Mouse (Mus musculus): ENCODE measurements around the gene Sdk1. TPM values are rescaled to one million over a fixed set of nuclear protein-coding genes. Genes with fewer than 3 reads are reported as not detected.

Sdk1 gene
- polyA plus RNA-seq, 1 experiment from 2014 or later: 0.76 TPM

DNA sequence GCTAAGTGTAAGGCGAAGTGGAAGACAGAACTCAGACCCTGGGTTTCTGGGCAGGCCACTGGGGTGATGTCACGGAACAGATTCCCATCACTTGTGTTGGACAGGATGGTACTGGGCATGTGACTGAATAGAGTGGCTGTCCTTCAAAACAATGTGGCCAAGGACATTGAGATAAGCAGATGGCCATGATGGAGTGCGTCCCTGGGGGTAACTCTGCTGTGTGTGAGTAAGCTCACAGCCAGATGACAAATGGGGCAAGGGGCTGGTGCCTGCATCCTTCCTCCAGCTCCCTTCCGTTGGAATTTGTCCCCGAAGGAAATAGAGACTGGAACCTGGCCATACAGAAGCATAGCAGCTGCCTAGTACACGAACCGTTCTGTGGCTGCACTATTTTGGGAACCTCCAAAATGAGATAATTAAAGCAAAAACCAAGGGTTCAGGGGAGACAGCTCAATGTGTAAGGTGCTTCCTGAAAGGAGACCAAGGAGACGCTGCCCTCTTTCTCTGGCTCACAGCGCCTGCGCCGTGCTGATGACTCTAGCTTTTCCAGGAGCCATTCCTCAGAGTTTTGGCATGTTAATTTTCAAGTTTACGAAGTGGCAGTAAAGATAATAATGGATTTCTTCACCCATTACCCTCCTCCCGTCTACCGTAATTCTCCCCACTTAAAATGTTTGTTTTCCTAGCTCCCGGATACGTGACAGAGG is 661.4 kb downstream of the Sdk1 start:
- Histone ChIP-seq H3K27ac (no peak overlapping the region), H3K27me3 (ENCODE audit: low read depth, poor library complexity, severe bottlenecking) (no peaks in the 10 kb centered on the region), H3K4me1 (peaks cover 3% of the 10 kb centered on the region; the same call in 1 of the 2 replicates), H3K9me3 (replicated peaks) (no peaks in the 10 kb centered on the region), H3K36me3 (no peaks in the 10 kb centered on the region), H3K4me3 (no peak overlapping the region)
- WGBS: 76% methylated on average over 16 of the region's 16 CpGs
- no peak for DNase-seq (ENCODE audit: low spot score)

DNA sequence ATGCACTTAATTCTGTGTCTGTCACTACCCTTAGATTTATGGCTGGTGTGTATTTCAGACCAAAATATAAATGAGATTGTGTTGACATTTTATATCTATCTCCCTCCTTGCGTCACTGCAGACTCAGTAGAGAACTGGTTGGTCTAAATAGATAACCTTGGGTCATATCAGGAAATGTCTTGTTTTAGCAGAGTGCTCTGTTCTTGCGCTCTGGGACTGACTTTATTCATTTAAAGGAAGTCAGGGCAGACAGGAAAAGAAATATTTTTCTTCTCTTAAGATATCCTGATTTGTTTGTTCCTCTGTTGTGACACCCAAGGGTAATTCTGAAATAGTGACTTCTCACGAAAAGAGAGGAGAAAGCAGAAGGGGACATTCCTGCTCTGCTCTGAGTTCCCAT is 669.2 kb downstream of the Sdk1 start:
- no peaks in the 10 kb centered on the region; the same call in 1 of the 2 replicates for H3K4me1 ChIP-seq
- 75% methylated on average over 3 of the region's 3 CpGs for WGBS
- no peak overlapping the region for H3K4me3 ChIP-seq

DNA sequence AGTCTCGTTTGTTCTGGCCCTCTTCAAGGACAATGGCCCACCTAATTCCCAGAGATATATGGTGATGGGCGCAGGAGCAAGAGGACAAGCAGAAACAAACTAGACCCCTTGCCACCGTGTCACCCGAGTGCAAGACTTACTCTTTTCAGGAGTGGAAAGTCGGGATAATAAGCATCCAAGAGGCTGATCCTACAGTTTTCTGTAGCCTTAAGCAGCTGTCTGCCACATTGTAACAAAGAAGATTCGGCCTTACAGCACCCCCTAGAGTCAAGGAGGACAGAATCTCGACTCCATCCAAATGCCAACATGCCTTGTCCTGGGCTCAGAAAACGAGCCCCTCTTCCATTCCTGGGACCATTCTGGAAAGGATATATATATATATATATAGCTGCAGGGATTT is 669.6 kb downstream of the Sdk1 start:
- H3K4me1 ChIP-seq: no peaks in the 10 kb centered on the region; the same call in 1 of the 2 replicates
- DNase-seq (ENCODE audit: low spot score): no peak
- no peaks in the 10 kb centered on the region for H3K36me3 ChIP-seq
- H3K4me3 ChIP-seq: no peak overlapping the region
- no peaks in the 10 kb centered on the region for H3K9me3 ChIP-seq (replicated peaks)
- no peak overlapping the region for H3K27ac ChIP-seq
- H3K27me3 ChIP-seq (ENCODE audit: low read depth, poor library complexity, severe bottlenecking): no peaks in the 10 kb centered on the region
- 63% methylated on average over 8 of the region's 8 CpGs for WGBS

More for the DNA sequence above, 669.2 kb downstream of the Sdk1 start:
- no peak overlapping the region for H3K27ac ChIP-seq
- no peak for DNase-seq (ENCODE audit: low spot score)
- H3K36me3 ChIP-seq: no peaks in the 10 kb centered on the region
- no peaks in the 10 kb centered on the region for H3K27me3 ChIP-seq (ENCODE audit: low read depth, poor library complexity, severe bottlenecking)
- H3K9me3 ChIP-seq (replicated peaks): no peaks in the 10 kb centered on the region

DNA sequence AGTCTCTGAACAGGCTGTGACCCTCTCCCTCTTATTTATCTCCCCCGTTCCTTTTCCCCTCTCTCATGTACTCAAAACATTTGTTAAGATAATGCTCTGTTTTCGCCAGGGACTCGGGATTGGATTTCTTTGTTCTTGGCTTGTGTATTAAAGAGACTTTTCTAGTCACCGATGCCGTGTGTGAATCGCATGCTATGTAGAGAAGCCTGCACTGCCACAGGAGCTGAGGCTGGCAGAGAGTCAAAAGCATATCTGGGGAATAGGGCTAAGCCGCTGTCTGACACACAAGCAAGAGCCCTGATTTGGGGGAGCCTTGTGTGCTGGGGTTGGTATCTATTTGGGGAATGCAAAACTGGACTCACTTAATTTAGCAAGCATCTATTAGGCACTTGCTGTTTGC is 671.6 kb downstream of the Sdk1 start:
- 86% methylated on average over 7 of the region's 7 CpGs for WGBS
- Histone ChIP-seq H3K9me3 (replicated peaks) (no peaks in the 10 kb centered on the region), H3K27ac (no peak overlapping the region), H3K27me3 (ENCODE audit: low read depth, poor library complexity, severe bottlenecking) (no peaks in the 10 kb centered on the region), H3K4me3 (no peak overlapping the region), H3K4me1 (no peaks in the 10 kb centered on the region; the same call in 1 of the 2 replicates), H3K36me3 (no peaks in the 10 kb centered on the region)
- no peak for DNase-seq (ENCODE audit: low spot score)

DNA sequence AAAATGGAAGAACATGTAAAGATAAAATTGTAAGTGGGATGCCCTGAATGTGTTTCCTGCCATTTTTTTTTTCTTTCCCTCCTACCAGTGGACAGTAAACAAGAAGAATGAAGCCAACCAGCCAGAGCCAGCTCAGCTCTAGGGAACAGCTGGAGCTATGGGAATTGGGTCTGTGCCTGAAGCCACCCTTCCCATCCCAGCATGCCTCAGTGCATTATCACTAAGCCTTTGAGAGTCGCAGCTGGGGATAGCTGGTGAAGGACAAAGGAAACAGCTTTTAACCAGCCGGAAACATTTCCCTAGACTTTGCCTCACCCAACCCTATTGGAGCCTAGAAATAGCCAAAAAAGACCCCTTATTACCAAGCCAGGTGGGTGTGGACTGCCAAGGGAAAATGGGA is 675.7 kb downstream of the Sdk1 start:
- WGBS: 78% methylated on average over 2 of the region's 2 CpGs
- Histone ChIP-seq H3K36me3 (no peaks in the 10 kb centered on the region), H3K4me1 (peaks cover 4% of the 10 kb centered on the region), H3K4me3 (no peak overlapping the region), H3K27ac (no peak overlapping the region), H3K9me3 (replicated peaks) (no peaks in the 10 kb centered on the region), H3K27me3 (ENCODE audit: low read depth, poor library complexity, severe bottlenecking) (no peaks in the 10 kb centered on the region)
- no peak for DNase-seq (ENCODE audit: low spot score)

DNA sequence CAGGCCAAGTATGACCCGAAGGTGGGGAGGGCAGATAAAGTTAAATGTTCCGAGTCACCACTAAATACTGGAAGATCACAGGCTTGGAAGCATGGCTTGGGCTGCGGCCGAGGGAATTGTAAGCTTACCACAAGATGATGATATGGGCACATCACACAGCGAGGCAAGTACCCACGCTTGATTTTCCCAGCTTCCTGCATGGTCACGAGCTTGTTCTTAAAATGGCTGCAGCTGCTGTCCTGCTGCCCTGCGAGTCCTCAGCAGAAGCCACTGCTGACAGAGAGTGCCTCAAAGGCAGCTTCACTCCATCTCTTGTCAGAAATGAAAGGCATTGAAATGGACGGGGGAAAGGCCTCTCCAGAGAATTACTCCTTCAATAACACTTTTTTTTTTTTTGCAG is 697.7 kb downstream of the Sdk1 start:
- Histone ChIP-seq H3K4me1 (0 out of 2 replicates have a peak, but pooled peaks cover 3% of the 10 kb centered on the region), H3K27ac (no peak overlapping the region), H3K27me3 (ENCODE audit: low read depth, poor library complexity, severe bottlenecking) (no peaks in the 10 kb centered on the region), H3K4me3 (no peak overlapping the region), H3K9me3 (replicated peaks) (no peaks in the 10 kb centered on the region), H3K36me3 (no peaks in the 10 kb centered on the region)
- DNase-seq (ENCODE audit: low spot score): no peak
- WGBS: 85% methylated on average over 9 of the region's 9 CpGs

DNA sequence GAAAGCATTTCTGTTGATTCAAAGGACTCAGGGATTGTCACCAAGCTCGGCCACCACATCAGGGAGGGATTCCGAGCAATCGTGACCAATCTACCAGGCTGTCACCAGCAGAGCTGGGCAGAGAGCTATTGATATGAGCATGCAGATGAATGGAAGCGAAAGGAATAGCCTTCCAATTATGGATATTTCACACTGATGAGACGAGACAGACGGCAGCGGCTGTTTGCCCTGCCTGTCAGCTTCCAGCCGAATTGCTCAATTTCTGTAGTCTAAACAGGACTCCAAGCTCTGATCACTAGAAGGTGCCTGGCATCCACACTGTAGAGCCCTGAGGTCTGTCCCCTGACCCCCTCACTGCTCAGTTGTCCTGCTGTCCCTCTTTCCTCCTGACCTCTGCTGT is 699.3 kb downstream of the Sdk1 start:
- no peaks in the 10 kb centered on the region for H3K36me3 ChIP-seq
- H3K27me3 ChIP-seq (ENCODE audit: low read depth, poor library complexity, severe bottlenecking): no peaks in the 10 kb centered on the region
- 0 out of 2 replicates have a peak, but pooled peaks cover 4% of the 10 kb centered on the region for H3K4me1 ChIP-seq
- H3K27ac ChIP-seq: no peak overlapping the region
- no peak for DNase-seq (ENCODE audit: low spot score)
- no peak overlapping the region for H3K4me3 ChIP-seq
- H3K9me3 ChIP-seq (replicated peaks): no peaks in the 10 kb centered on the region
- WGBS: 86% methylated on average over 8 of the region's 8 CpGs

DNA sequence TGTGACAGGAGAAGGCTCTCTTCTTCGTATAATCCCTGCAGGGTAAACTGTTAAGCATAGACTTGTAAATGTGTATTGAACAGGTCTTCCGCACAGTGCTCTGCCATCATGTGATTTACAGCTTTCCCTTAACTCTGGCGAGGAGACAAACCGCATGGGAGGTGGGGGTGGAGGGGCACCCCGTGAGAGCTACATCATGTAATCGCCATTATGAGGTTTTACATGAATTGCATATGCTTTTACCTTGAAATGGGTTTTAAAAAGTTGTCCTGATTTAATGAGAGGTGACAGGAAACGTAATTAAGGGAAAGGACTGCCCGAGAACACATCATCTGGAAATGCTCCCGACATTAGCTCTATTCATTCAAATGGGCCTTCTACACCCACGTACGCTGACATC is 709.5 kb downstream of the Sdk1 start:
- no peak for DNase-seq (ENCODE audit: low spot score)
- Histone ChIP-seq H3K27ac (no peak overlapping the region), H3K36me3 (no peaks in the 10 kb centered on the region), H3K27me3 (ENCODE audit: low read depth, poor library complexity, severe bottlenecking) (no peaks in the 10 kb centered on the region), H3K4me1 (peaks cover 57% of the 10 kb centered on the region), H3K4me3 (no peak overlapping the region), H3K9me3 (replicated peaks) (no peaks in the 10 kb centered on the region)
- WGBS: 51% methylated on average over 11 of the region's 11 CpGs

DNA sequence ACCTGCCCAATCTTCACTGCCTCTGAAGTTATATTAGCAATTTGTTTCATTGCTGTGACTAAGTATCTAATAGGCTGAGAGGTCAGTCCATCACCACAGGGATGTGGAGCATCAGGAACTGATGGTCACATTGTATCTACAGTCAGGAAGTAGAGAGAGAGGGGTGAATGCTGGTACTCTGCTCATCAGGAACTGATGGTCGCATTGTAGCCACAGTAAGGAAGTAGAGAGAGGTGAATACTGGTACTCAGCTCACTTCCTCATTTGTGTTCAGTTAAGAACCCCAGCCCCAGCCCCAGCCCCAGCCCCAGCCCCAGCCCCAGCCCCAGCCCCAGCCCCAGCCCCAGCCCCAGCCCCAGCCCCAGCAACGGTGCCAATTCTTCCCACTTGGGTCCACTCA is 711.0 kb downstream of the Sdk1 start:
- no peak overlapping the region for H3K4me3 ChIP-seq
- peaks cover 50% of the 10 kb centered on the region for H3K4me1 ChIP-seq
- H3K9me3 ChIP-seq (replicated peaks): no peaks in the 10 kb centered on the region
- H3K36me3 ChIP-seq: no peaks in the 10 kb centered on the region
- no peak for DNase-seq (ENCODE audit: low spot score)
- 87% methylated on average over 2 of the region's 2 CpGs for WGBS
- no peak overlapping the region for H3K27ac ChIP-seq
- H3K27me3 ChIP-seq (ENCODE audit: low read depth, poor library complexity, severe bottlenecking): no peaks in the 10 kb centered on the region

DNA sequence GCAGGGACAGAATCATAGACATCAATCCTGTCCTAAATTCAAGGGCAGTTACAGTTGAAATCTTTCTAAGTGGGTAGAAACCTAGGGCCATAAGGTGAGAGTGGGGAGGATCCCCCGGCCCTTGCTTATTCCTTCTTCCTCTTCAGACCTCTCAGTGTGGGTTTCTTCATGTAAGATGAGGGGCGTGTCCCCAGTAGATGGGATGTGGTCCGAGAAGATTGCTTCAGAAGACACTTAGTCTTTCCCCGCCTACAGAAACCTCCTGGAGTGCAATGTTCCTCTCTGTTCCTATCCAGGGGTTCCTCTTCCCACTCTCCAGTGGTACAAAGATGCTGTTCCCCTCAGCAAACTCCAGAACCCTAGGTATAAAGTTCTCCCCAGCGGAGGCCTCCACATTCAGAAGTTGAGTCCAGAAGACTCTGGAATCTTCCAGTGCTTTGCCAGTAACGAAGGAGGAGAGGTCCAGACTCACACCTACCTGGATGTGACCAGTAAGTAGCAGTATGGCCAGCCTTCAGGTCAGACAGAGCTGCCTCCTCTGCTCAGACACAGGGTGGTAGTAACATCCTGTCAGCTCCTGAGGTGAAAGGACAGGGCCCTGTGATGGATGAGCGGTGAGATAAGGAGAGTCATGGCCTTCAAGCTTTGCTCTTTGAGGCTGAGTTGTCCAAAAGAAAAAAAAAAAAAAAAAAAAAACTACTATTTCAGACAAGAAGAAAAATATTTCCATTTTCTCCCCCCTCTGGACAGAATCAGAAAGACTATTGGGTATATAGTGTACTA is 711.6 kb downstream of the Sdk1 start:
- Histone ChIP-seq H3K4me1 (peaks cover 44% of the 10 kb centered on the region), H3K27ac (no peak overlapping the region), H3K4me3 (no peak overlapping the region), H3K27me3 (ENCODE audit: low read depth, poor library complexity, severe bottlenecking) (no peaks in the 10 kb centered on the region), H3K9me3 (replicated peaks) (no peaks in the 10 kb centered on the region), H3K36me3 (no peaks in the 10 kb centered on the region)
- 84% methylated on average over 7 of the region's 7 CpGs for WGBS
- DNase-seq (ENCODE audit: low spot score): no peak

DNA sequence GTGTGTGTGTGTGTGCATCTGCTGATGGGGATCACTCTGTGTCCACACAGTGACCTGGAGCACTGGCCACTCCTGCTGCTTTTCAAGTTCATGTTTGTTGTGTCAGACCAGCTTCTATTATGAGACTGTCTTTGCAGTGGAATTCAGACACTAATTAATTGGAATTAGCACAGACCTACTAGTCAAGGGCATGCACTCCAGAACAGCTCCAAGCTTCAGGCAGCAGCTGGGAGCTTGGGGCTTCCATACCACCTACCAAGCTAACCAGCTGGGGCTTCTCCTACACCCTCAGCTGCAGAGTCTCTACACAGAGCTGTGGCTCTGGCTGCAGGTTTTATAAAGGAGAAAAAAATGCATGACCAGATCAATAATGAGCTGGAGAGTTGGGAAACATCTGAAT is 729.8 kb downstream of the Sdk1 start:
- no peaks in the 10 kb centered on the region for H3K27me3 ChIP-seq (ENCODE audit: low read depth, poor library complexity, severe bottlenecking)
- H3K9me3 ChIP-seq (replicated peaks): no peaks in the 10 kb centered on the region
- H3K4me3 ChIP-seq: no peak overlapping the region
- no peak for DNase-seq (ENCODE audit: low spot score)
- H3K4me1 ChIP-seq: 0 out of 2 replicates have a peak, but pooled peaks cover 2% of the 10 kb centered on the region
- no peak overlapping the region for H3K27ac ChIP-seq
- H3K36me3 ChIP-seq: no peaks in the 10 kb centered on the region

DNA sequence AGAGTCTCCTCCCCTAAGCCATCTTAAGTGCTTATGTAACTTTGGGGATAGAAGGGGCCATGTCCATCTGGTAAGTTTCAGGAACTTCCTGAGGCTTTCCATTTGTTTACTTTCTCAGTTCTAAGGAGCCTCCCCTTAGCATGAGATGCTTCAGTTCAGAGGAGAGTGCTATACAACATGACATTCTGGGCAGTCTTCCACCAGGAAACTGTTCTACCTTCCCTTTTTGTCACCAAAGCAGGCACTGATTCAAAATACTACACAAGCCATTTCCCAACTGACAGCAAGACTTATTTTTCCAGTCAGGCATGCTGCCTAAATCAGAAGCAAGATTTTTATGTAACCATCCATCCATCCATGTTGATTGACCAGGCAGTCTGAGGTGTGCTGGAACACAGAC is 738.2 kb downstream of the Sdk1 start:
- Histone ChIP-seq H3K4me1 (no peaks in the 10 kb centered on the region), H3K36me3 (no peaks in the 10 kb centered on the region), H3K27me3 (ENCODE audit: low read depth, poor library complexity, severe bottlenecking) (no peaks in the 10 kb centered on the region), H3K9me3 (replicated peaks) (no peaks in the 10 kb centered on the region), H3K4me3 (no peak overlapping the region), H3K27ac (no peak overlapping the region)
- DNase-seq (ENCODE audit: low spot score): no peak

DNA sequence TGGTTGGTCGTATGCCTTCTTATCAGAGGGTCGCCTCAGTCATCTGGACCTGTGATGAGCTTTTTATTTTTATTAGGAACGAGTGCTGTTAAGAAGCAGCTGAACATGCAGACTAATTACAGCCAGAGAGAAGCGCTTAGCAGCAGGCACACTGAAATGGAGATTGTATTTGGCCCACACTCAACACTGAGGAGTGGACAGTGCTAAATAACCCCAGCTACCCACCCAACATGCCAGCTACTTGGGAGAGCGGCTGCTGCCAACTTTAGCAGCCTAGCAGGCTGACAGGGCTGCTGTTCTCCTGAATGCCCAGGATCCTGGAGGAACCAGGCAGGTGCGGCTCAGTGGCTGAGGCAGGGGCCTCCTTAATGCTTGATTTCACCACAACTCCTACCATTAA is 739.5 kb downstream of the Sdk1 start:
- H3K27me3 ChIP-seq (ENCODE audit: low read depth, poor library complexity, severe bottlenecking): no peaks in the 10 kb centered on the region
- WGBS: 85% methylated on average over 6 of the region's 6 CpGs
- no peaks in the 10 kb centered on the region for H3K36me3 ChIP-seq
- H3K4me1 ChIP-seq: no peaks in the 10 kb centered on the region
- H3K4me3 ChIP-seq: no peak overlapping the region
- no peak overlapping the region for H3K27ac ChIP-seq
- H3K9me3 ChIP-seq (replicated peaks): no peaks in the 10 kb centered on the region
- no peak for DNase-seq (ENCODE audit: low spot score)
